ENCODE assay signal across 9 mouse cellular contexts in genomic region chr1:152573470-152574059, GRCm38 (mm10).
A peak's percentile ranks its signal among the peaks of the same experiment; 100 is the strongest.
DNase-seq lines count a peak whose midpoint lies in the region; ATAC-seq and TF ChIP-seq lines count a peak whose summit lies in the region.
"Had no signal": no experiment of that assay in that cellular context is flagged by ENCODE, and none has a peak within 500 bp of the region (broad histone marks: within the 10 kb centered on the region; RNA-seq: fewer than 3 reads in every experiment).

No protein-coding gene starts in this region.

- no peak for TF ChIP-seq CTCF in lung, postnatal 0 days (IDR thresholded peaks at IDR 0.05)

- H3K9me3 ChIP-seq in heart, embryonic 16.5 days (replicated peaks; ENCODE audit: control insufficient read depth, low read length): no peaks in the 10 kb centered on the region
- no peaks in the 10 kb centered on the region for H3K9me3 ChIP-seq in embryonic facial prominence, embryonic 14.5 days (ENCODE audit: control insufficient read depth, low read length)
- H3K9me3 ChIP-seq in lung, postnatal 0 days (ENCODE audit: low read length): no peaks in the 10 kb centered on the region
- H3K9me3 ChIP-seq: hindbrain, embryonic 15.5 days had no signal

- no peak for ATAC-seq in heart, embryonic 16.5 days (replicated peaks; ENCODE audit: extremely low read depth, insufficient read depth, low FRiP score)
- peak; percentile 28; the same call in 1 of the 2 replicates for ATAC-seq in embryonic facial prominence, embryonic 14.5 days (ENCODE audit: low read depth)
- ATAC-seq in lung, postnatal 0 days: no peak
- ATAC-seq in inflammation-experienced regulatory T-cells, adult 6 months: no peak

- peak overlapping the region; percentile 56; the same call in 1 of the 2 replicates for H3K27ac ChIP-seq in heart, embryonic 16.5 days (ENCODE audit: low read length)
- no peak overlapping the region for H3K27ac ChIP-seq in embryonic facial prominence, embryonic 14.5 days (replicated peaks; ENCODE audit: low read depth, low read length)
- H3K27ac ChIP-seq in lung, postnatal 0 days (ENCODE audit: low read length): no peak overlapping the region
- H3K27ac ChIP-seq: hindbrain, embryonic 15.5 days had no signal

- H3K27me3 ChIP-seq in heart, embryonic 16.5 days (ENCODE audit: control insufficient read depth, insufficient read depth, low read length): no peaks in the 10 kb centered on the region
- H3K27me3 ChIP-seq in embryonic facial prominence, embryonic 14.5 days (replicated peaks; ENCODE audit: control insufficient read depth, insufficient read depth, low read length): no peaks in the 10 kb centered on the region
- no peaks in the 10 kb centered on the region for H3K27me3 ChIP-seq in lung, postnatal 0 days (replicated peaks; ENCODE audit: insufficient read depth, low read length)
- H3K27me3 ChIP-seq: hindbrain, embryonic 15.5 days had no signal

- no peak overlapping the region for H3K4me3 ChIP-seq in heart, embryonic 16.5 days (ENCODE audit: low read length)
- no peak overlapping the region for H3K4me3 ChIP-seq in embryonic facial prominence, embryonic 14.5 days (ENCODE audit: low read depth, low read length)
- H3K4me3 ChIP-seq in lung, postnatal 0 days (ENCODE audit: low read depth, low read length): no peak overlapping the region
- H3K4me3 ChIP-seq: hindbrain, embryonic 15.5 days had no signal

- DNase-seq in heart, postnatal 14 days: no peak
- peak; percentile 72 for DNase-seq in R1 (ENCODE audit: low read depth, low spot score)
- no peak for DNase-seq in embryonic facial prominence, embryonic 14.5 days (ENCODE audit: low spot score)
- DNase-seq in lung, postnatal 0 days (ENCODE audit: low spot score): peak; percentile 42
- DNase-seq in layer of hippocampus, adult 11-12 months (ENCODE audit: low spot score): no peak
- DNase-seq: cerebellum, adult 11 months had no signal

- intact Hi-C loops in heart, postnatal 14 days (cut with DNase I): no loop called here

- peaks cover 38% of the 10 kb centered on the region for H3K4me1 ChIP-seq in heart, embryonic 16.5 days (ENCODE audit: control insufficient read depth, insufficient read depth, low read length)
- H3K4me1 ChIP-seq in embryonic facial prominence, embryonic 14.5 days (ENCODE audit: control insufficient read depth, insufficient read depth, low read length): peaks cover 30% of the 10 kb centered on the region
- peaks cover 14% of the 10 kb centered on the region; the same call in 1 of the 2 replicates for H3K4me1 ChIP-seq in lung, postnatal 0 days (ENCODE audit: insufficient read depth, low read depth, low read length)

- no peak overlapping the region for H3K4me2 ChIP-seq in heart, embryonic 16.5 days (ENCODE audit: low read depth, low read length)
- no peak overlapping the region for H3K4me2 ChIP-seq in embryonic facial prominence, embryonic 14.5 days (ENCODE audit: low read depth, low read length)
- H3K4me2 ChIP-seq in lung, postnatal 0 days (replicated peaks; ENCODE audit: low read depth, low read length): no peak overlapping the region
- H3K4me2 ChIP-seq: hindbrain, embryonic 15.5 days had no signal

- no peak for TF ChIP-seq EP300 in lung, postnatal 0 days (IDR thresholded peaks at IDR 0.05)

- peaks cover 9% of the 10 kb centered on the region for H3K36me3 ChIP-seq in heart, embryonic 16.5 days (ENCODE audit: control insufficient read depth, insufficient read depth)
- H3K36me3 ChIP-seq in embryonic facial prominence, embryonic 14.5 days (ENCODE audit: control insufficient read depth, insufficient read depth, low read length): peaks cover 5% of the 10 kb centered on the region; the same call in 1 of the 2 replicates
- no peaks in the 10 kb centered on the region for H3K36me3 ChIP-seq in lung, postnatal 0 days (ENCODE audit: insufficient read depth, low read length)
- H3K36me3 ChIP-seq: hindbrain, embryonic 15.5 days had no signal

- WGBS in heart, embryonic 16.5 days: 41% methylated on average over 8 of the region's 8 CpGs
- 53% methylated on average over 8 of the region's 8 CpGs for WGBS in embryonic facial prominence, embryonic 14.5 days
- 55% methylated on average over 8 of the region's 8 CpGs for WGBS in lung, postnatal 0 days

- no peak overlapping the region for H3K9ac ChIP-seq in heart, embryonic 16.5 days (ENCODE audit: low read length)
- H3K9ac ChIP-seq in embryonic facial prominence, embryonic 14.5 days (ENCODE audit: low read depth, low read length): no peak overlapping the region
- no peak overlapping the region for H3K9ac ChIP-seq in lung, postnatal 0 days (replicated peaks; ENCODE audit: low read depth)
- H3K9ac ChIP-seq: hindbrain, embryonic 15.5 days had no signal

Comparison
In these comparisons a context has a peak if more than half of its experiments do, and no peak if none do; other contexts are left out.
1. DNase-seq: peak in R1 (single experiment) and lung, postnatal 0 days (single experiment); none in heart, postnatal 14 days (0 of 2), embryonic facial prominence, embryonic 14.5 days (single experiment) and layer of hippocampus, adult 11-12 months (single experiment).